Mouse (Mus musculus): Measurements from ENCODE around the gene Prickle1. TPM values are rescaled to one million over a fixed set of nuclear protein-coding genes. Genes with fewer than 3 reads are reported as not detected.

Gene Prickle1
- polyA plus RNA-seq, 1 experiment from 2014 or later = 2.9 TPM

GRCm38 (mm10) chr15:93481112-93481511, 114.6 kb downstream of the Prickle1 start:
- Histone ChIP-seq H3K4me3 (ENCODE audit: low read depth, low read length) (no peak overlapping the region), H3K9me3 (replicated peaks; ENCODE audit: control insufficient read depth, low read length) (no peaks in the 10 kb centered on the region), H3K36me3 (ENCODE audit: control insufficient read depth, insufficient read depth) (no peaks in the 10 kb centered on the region), H3K9ac (ENCODE audit: low read depth, low read length) (no peak overlapping the region), H3K4me1 (ENCODE audit: control insufficient read depth, low read depth, low read length) (no peaks in the 10 kb centered on the region), H3K4me2 (ENCODE audit: low read depth, low read length) (no peak overlapping the region), H3K27ac (ENCODE audit: low read length) (no peak overlapping the region), H3K27me3 (ENCODE audit: control insufficient read depth, insufficient read depth, low read depth, low read length) (no peaks in the 10 kb centered on the region)
- 85% methylated on average over 10 of the region's 10 CpGs for WGBS (ENCODE audit: insufficient replicate concordance)
- no peak for ATAC-seq (ENCODE audit: low read depth)

GRCm38 (mm10) chr15:93479445-93479844, 116.2 kb downstream of the Prickle1 start:
- H3K4me3 ChIP-seq (ENCODE audit: low read depth, low read length) = no peak overlapping the region
- H3K9me3 ChIP-seq (replicated peaks; ENCODE audit: control insufficient read depth, low read length) = no peaks in the 10 kb centered on the region
- H3K4me1 ChIP-seq (ENCODE audit: control insufficient read depth, low read depth, low read length) = no peaks in the 10 kb centered on the region
- H3K27me3 ChIP-seq (ENCODE audit: control insufficient read depth, insufficient read depth, low read depth, low read length) = no peaks in the 10 kb centered on the region
- H3K9ac ChIP-seq (ENCODE audit: low read depth, low read length) = no peak overlapping the region
- no peak overlapping the region for H3K4me2 ChIP-seq (ENCODE audit: low read depth, low read length)
- no peak for ATAC-seq (ENCODE audit: low read depth)
- H3K36me3 ChIP-seq (ENCODE audit: control insufficient read depth, insufficient read depth) = no peaks in the 10 kb centered on the region
- H3K27ac ChIP-seq (ENCODE audit: low read length) = no peak overlapping the region
- 81% methylated on average over 4 of the region's 4 CpGs for WGBS (ENCODE audit: insufficient replicate concordance)

GRCm38 (mm10) chr15:93478676-93479075, 117.0 kb downstream of the Prickle1 start:
- Histone ChIP-seq H3K27ac (ENCODE audit: low read length) (no peak overlapping the region), H3K4me3 (ENCODE audit: low read depth, low read length) (no peak overlapping the region), H3K4me1 (ENCODE audit: control insufficient read depth, low read depth, low read length) (no peaks in the 10 kb centered on the region), H3K4me2 (ENCODE audit: low read depth, low read length) (no peak overlapping the region), H3K27me3 (ENCODE audit: control insufficient read depth, insufficient read depth, low read depth, low read length) (no peaks in the 10 kb centered on the region), H3K36me3 (ENCODE audit: control insufficient read depth, insufficient read depth) (no peaks in the 10 kb centered on the region), H3K9ac (ENCODE audit: low read depth, low read length) (no peak overlapping the region), H3K9me3 (replicated peaks; ENCODE audit: control insufficient read depth, low read length) (no peaks in the 10 kb centered on the region)
- WGBS (ENCODE audit: insufficient replicate concordance) = 64% methylated on average over 3 of the region's 3 CpGs
- ATAC-seq (ENCODE audit: low read depth) = no peak

GRCm38 (mm10) chr15:93477729-93478128, 118.0 kb downstream of the Prickle1 start:
- no peaks in the 10 kb centered on the region for H3K27me3 ChIP-seq (ENCODE audit: control insufficient read depth, insufficient read depth, low read depth, low read length)
- no peak overlapping the region for H3K9ac ChIP-seq (ENCODE audit: low read depth, low read length)
- no peaks in the 10 kb centered on the region for H3K4me1 ChIP-seq (ENCODE audit: control insufficient read depth, low read depth, low read length)
- H3K36me3 ChIP-seq (ENCODE audit: control insufficient read depth, insufficient read depth) = no peaks in the 10 kb centered on the region
- no peak overlapping the region for H3K27ac ChIP-seq (ENCODE audit: low read length)
- WGBS (ENCODE audit: insufficient replicate concordance) = 56% methylated on average over 4 of the region's 4 CpGs
- ATAC-seq (ENCODE audit: low read depth) = no peak
- no peak overlapping the region for H3K4me3 ChIP-seq (ENCODE audit: low read depth, low read length)
- no peak overlapping the region for H3K4me2 ChIP-seq (ENCODE audit: low read depth, low read length)
- H3K9me3 ChIP-seq (replicated peaks; ENCODE audit: control insufficient read depth, low read length) = no peaks in the 10 kb centered on the region

- Histone ChIP-seq H3K9ac (ENCODE audit: low read depth, low read length) (no peak overlapping the region), H3K4me1 (ENCODE audit: control insufficient read depth, low read depth, low read length) (no peaks in the 10 kb centered on the region), H3K9me3 (replicated peaks; ENCODE audit: control insufficient read depth, low read length) (no peaks in the 10 kb centered on the region), H3K4me3 (ENCODE audit: low read depth, low read length) (no peak overlapping the region), H3K27me3 (ENCODE audit: control insufficient read depth, insufficient read depth, low read depth, low read length) (no peaks in the 10 kb centered on the region), H3K27ac (ENCODE audit: low read length) (no peak overlapping the region), H3K36me3 (ENCODE audit: control insufficient read depth, insufficient read depth) (no peaks in the 10 kb centered on the region), H3K4me2 (ENCODE audit: low read depth, low read length) (no peak overlapping the region)
- WGBS (ENCODE audit: insufficient replicate concordance) = 79% methylated on average over 8 of the region's 8 CpGs
- ATAC-seq (ENCODE audit: low read depth) = no peak
Observed at GRCm38 (mm10) chr15:93475688-93476087, 120.0 kb downstream of the Prickle1 start.

GRCm38 (mm10) chr15:93474277-93474676, 121.4 kb downstream of the Prickle1 start:
- Histone ChIP-seq H3K4me1 (ENCODE audit: control insufficient read depth, low read depth, low read length) (no peaks in the 10 kb centered on the region), H3K9ac (ENCODE audit: low read depth, low read length) (no peak overlapping the region), H3K27ac (ENCODE audit: low read length) (no peak overlapping the region), H3K27me3 (ENCODE audit: control insufficient read depth, insufficient read depth, low read depth, low read length) (no peaks in the 10 kb centered on the region), H3K36me3 (ENCODE audit: control insufficient read depth, insufficient read depth) (no peaks in the 10 kb centered on the region), H3K9me3 (replicated peaks; ENCODE audit: control insufficient read depth, low read length) (no peaks in the 10 kb centered on the region), H3K4me3 (ENCODE audit: low read depth, low read length) (no peak overlapping the region), H3K4me2 (ENCODE audit: low read depth, low read length) (no peak overlapping the region)
- 83% methylated on average over 3 of the region's 3 CpGs for WGBS (ENCODE audit: insufficient replicate concordance)
- ATAC-seq (ENCODE audit: low read depth) = no peak

- Histone ChIP-seq H3K9ac (ENCODE audit: low read depth, low read length) (no peak overlapping the region), H3K4me2 (ENCODE audit: low read depth, low read length) (no peak overlapping the region), H3K36me3 (ENCODE audit: control insufficient read depth, insufficient read depth) (no peaks in the 10 kb centered on the region; the same call in 1 of the 2 replicates), H3K27me3 (ENCODE audit: control insufficient read depth, insufficient read depth, low read depth, low read length) (no peaks in the 10 kb centered on the region), H3K4me1 (ENCODE audit: control insufficient read depth, low read depth, low read length) (no peaks in the 10 kb centered on the region), H3K9me3 (replicated peaks; ENCODE audit: control insufficient read depth, low read length) (no peaks in the 10 kb centered on the region), H3K4me3 (ENCODE audit: low read depth, low read length) (no peak overlapping the region), H3K27ac (ENCODE audit: low read length) (no peak overlapping the region)
- no peak for ATAC-seq (ENCODE audit: low read depth)
- 80% methylated on average over 1 of the region's 1 CpGs for WGBS (ENCODE audit: insufficient replicate concordance)
Observed at GRCm38 (mm10) chr15:93472089-93472488, 123.6 kb downstream of the Prickle1 start.

GRCm38 (mm10) chr15:93471651-93472050, 124.0 kb downstream of the Prickle1 start:
- no peak overlapping the region for H3K9ac ChIP-seq (ENCODE audit: low read depth, low read length)
- no peaks in the 10 kb centered on the region; the same call in 1 of the 2 replicates for H3K36me3 ChIP-seq (ENCODE audit: control insufficient read depth, insufficient read depth)
- no peaks in the 10 kb centered on the region for H3K27me3 ChIP-seq (ENCODE audit: control insufficient read depth, insufficient read depth, low read depth, low read length)
- 84% methylated on average over 12 of the region's 12 CpGs for WGBS (ENCODE audit: insufficient replicate concordance)
- no peaks in the 10 kb centered on the region for H3K9me3 ChIP-seq (replicated peaks; ENCODE audit: control insufficient read depth, low read length)
- H3K4me1 ChIP-seq (ENCODE audit: control insufficient read depth, low read depth, low read length) = no peaks in the 10 kb centered on the region
- H3K4me3 ChIP-seq (ENCODE audit: low read depth, low read length) = no peak overlapping the region
- H3K4me2 ChIP-seq (ENCODE audit: low read depth, low read length) = no peak overlapping the region
- no peak for ATAC-seq (ENCODE audit: low read depth)
- H3K27ac ChIP-seq (ENCODE audit: low read length) = no peak overlapping the region

GRCm38 (mm10) chr15:93461066-93461465, 134.6 kb downstream of the Prickle1 start:
- Histone ChIP-seq H3K27ac (ENCODE audit: low read length) (no peak overlapping the region), H3K9ac (ENCODE audit: low read depth, low read length) (no peak overlapping the region), H3K9me3 (replicated peaks; ENCODE audit: control insufficient read depth, low read length) (no peaks in the 10 kb centered on the region), H3K4me2 (ENCODE audit: low read depth, low read length) (no peak overlapping the region), H3K4me3 (ENCODE audit: low read depth, low read length) (no peak overlapping the region), H3K36me3 (ENCODE audit: control insufficient read depth, insufficient read depth) (peaks cover 5% of the 10 kb centered on the region), H3K4me1 (ENCODE audit: control insufficient read depth, low read depth, low read length) (no peaks in the 10 kb centered on the region), H3K27me3 (ENCODE audit: control insufficient read depth, insufficient read depth, low read depth, low read length) (no peaks in the 10 kb centered on the region)
- 91% methylated on average over 23 of the region's 23 CpGs for WGBS (ENCODE audit: insufficient replicate concordance)
- no peak for ATAC-seq (ENCODE audit: low read depth)
